Mouse (Mus musculus): ENCODE measurements around the gene Lrrc8e. TPM values are rescaled to one million over a fixed set of nuclear protein-coding genes. Genes with fewer than 3 reads are reported as not detected.

Lrrc8e gene
- polyA plus RNA-seq, 1 experiment from 2014 or later: 6.7 TPM

DNA sequence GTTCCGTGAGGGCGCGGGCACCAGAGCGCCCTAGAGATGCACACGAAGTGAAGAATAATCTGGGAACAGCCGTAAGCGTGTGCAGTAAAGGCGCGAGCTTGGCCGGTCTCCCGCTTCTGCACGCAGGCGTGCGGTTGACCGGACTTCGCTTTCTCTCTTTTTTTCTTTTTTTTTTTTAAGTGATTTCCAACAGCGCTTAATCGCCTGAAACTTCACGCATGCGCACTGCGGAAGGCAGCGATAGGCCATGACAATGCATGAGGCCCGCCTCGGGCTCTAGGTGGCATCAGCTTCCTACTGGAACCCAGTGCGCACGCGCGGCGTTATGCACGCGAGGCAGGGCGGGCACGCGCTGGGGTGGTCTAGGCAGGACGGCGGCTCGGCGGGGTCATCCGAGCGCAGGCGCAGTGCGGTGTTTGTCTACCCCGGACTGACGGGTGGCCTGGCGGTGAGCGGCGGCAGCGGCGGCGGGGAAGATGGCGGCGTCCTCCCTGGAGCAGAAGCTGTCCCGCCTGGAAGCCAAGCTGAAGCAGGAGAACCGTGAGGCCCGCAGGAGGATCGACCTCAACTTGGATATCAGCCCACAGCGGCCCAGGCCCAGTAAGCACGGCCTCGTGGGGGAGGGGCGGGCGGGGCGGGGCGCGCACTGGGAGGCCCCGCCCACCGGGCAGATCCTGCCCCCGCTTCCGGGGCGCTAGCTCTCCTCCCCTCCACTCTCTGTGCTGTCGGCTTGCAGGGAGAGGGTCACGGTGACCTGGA lies 12.0 kb downstream of the Lrrc8e start, which contains the start of the genes Map2k7 and Gm49320:
Map2k7 (plus strand) TSS at position 307 of the 759 bp plus-strand sequence.
Gm49320 (plus strand) TSS at position 432 of the 759 bp plus-strand sequence.
- peak within 1 kb of the TSS; percentile 85 for H3K4me2 ChIP-seq (ENCODE audit: low read depth, low read length)
- peaks cover 20% of the 10 kb centered on the region for H3K4me1 ChIP-seq (replicated peaks; ENCODE audit: control insufficient read depth, insufficient read depth, low read length)
- H3K9me3 ChIP-seq (ENCODE audit: control insufficient read depth, low read length): no peaks in the 10 kb centered on the region
- peak within 1 kb of the TSS; percentile 85 for H3K9ac ChIP-seq (ENCODE audit: low read length)
- H3K27ac ChIP-seq (ENCODE audit: low read length): peak within 1 kb of the TSS; percentile 95
- no peaks in the 10 kb centered on the region for H3K27me3 ChIP-seq (ENCODE audit: control insufficient read depth, insufficient read depth, low read depth, low read length)
- peak; percentile 96 for ATAC-seq (ENCODE audit: low read depth)
- WGBS: 0% methylated on average over 54 of the region's 71 CpGs
- H3K4me3 ChIP-seq (ENCODE audit: low read length): peak within 1 kb of the TSS; percentile 80
- peaks cover 5% of the 10 kb centered on the region for H3K36me3 ChIP-seq (ENCODE audit: control insufficient read depth, insufficient read depth, low read length)

DNA sequence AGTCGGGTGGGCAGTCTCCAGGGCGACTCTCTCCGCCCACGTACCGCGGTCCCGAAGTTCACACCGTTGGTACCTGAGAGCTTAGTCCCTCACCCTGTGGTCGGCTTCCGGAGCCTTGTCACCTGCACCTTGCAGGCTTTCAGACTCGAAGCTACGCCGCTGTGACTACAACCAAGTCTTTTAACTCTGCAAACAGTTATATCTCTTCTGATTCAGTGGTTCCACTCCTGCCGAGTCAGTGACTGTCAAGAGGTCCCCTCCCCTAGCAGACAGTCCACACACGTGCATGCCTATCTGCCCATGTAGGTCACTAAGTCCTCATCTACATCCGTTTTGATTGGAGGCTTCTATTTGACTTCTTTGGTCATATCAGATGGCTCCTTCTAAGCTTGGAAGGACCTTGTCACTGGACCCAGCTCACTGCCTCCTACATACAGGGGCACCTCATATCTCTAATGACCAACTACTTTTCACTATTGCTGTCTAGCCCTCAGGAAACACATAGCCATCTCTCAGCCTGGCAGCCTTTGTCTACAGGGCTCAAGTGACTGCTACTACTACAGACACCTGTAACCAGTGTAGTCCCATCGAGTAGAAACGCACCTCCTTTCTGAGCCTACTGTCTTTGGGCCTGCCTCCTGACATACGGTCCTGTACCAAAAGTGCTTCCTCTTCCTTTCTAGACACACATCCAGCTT lies 12.7 kb downstream of the Lrrc8e start:
- WGBS: 9% methylated on average over 19 of the region's 19 CpGs
- H3K4me1 ChIP-seq (replicated peaks; ENCODE audit: control insufficient read depth, insufficient read depth, low read length): peaks cover 20% of the 10 kb centered on the region
- H3K9me3 ChIP-seq (ENCODE audit: control insufficient read depth, low read length): no peaks in the 10 kb centered on the region
- ATAC-seq (ENCODE audit: low read depth): peak; percentile 10
- H3K27ac ChIP-seq (ENCODE audit: low read length): peak overlapping the region; percentile 88; the same call in 1 of the 2 replicates
- no peaks in the 10 kb centered on the region for H3K27me3 ChIP-seq (ENCODE audit: control insufficient read depth, insufficient read depth, low read depth, low read length)
- H3K9ac ChIP-seq (ENCODE audit: low read length): peak overlapping the region; percentile 85
- H3K4me2 ChIP-seq (ENCODE audit: low read depth, low read length): peak overlapping the region; percentile 85
- H3K36me3 ChIP-seq (ENCODE audit: control insufficient read depth, insufficient read depth, low read length): peaks cover 13% of the 10 kb centered on the region
- H3K4me3 ChIP-seq (ENCODE audit: low read length): peak overlapping the region; percentile 80

DNA sequence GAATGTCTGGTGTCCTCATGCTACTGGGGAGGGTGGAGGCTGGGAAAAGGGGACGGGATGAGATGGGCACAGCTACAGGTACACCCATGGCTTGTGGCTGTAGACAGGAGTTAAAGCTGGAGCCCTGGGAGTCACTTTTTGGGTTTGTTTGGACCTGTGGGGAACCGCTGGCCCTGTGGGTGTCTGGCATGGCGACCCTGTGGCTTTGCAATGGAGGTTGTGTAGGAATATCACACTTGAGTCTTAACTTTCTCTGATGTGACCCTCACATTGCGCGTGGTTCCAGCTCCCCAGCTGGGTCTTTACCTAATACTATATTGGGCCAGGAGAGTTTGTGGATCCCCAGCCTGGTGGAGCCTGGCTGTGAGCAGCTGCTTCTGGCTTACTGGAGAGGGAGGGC lies 18.4 kb downstream of the Lrrc8e start:
- Histone ChIP-seq H3K27ac (ENCODE audit: low read length) (no peak overlapping the region), H3K9ac (ENCODE audit: low read length) (no peak overlapping the region), H3K4me3 (ENCODE audit: low read length) (no peak overlapping the region), H3K4me1 (replicated peaks; ENCODE audit: control insufficient read depth, insufficient read depth, low read length) (peaks cover 12% of the 10 kb centered on the region), H3K9me3 (ENCODE audit: control insufficient read depth, low read length) (no peaks in the 10 kb centered on the region), H3K4me2 (ENCODE audit: low read depth, low read length) (no peak overlapping the region), H3K36me3 (ENCODE audit: control insufficient read depth, insufficient read depth, low read length) (peaks cover 32% of the 10 kb centered on the region), H3K27me3 (ENCODE audit: control insufficient read depth, insufficient read depth, low read depth, low read length) (no peaks in the 10 kb centered on the region)
- no peak for ATAC-seq (ENCODE audit: low read depth)
- 95% methylated on average over 5 of the region's 5 CpGs for WGBS

DNA sequence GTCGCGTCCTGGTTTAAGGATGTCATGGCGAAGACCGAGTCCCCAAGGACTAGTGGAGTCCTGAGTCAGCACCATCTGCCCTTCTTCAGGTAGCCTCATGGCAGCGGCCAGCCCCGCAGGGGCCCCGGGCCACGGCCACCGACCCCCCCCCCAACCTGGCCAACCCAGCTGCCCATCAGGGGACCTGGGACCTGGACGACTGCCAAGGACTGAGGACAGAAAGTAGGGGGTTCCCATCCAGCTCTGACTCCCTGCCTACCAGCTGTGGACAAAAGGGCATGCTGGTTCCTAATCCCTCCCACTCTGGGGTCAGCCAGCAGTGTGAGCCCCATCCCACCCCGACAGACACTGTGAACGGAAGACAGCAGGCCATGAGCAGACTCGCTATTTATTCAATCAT lies 19.1 kb downstream of the Lrrc8e start:
- Histone ChIP-seq H3K4me3 (ENCODE audit: low read length) (no peak overlapping the region), H3K36me3 (ENCODE audit: control insufficient read depth, insufficient read depth, low read length) (peaks cover 32% of the 10 kb centered on the region), H3K9ac (ENCODE audit: low read length) (no peak overlapping the region), H3K27me3 (ENCODE audit: control insufficient read depth, insufficient read depth, low read depth, low read length) (no peaks in the 10 kb centered on the region), H3K4me1 (replicated peaks; ENCODE audit: control insufficient read depth, insufficient read depth, low read length) (peaks cover 8% of the 10 kb centered on the region), H3K27ac (ENCODE audit: low read length) (no peak overlapping the region), H3K9me3 (ENCODE audit: control insufficient read depth, low read length) (no peaks in the 10 kb centered on the region), H3K4me2 (ENCODE audit: low read depth, low read length) (no peak overlapping the region)
- no peak for ATAC-seq (ENCODE audit: low read depth)
- WGBS: 93% methylated on average over 11 of the region's 13 CpGs

DNA sequence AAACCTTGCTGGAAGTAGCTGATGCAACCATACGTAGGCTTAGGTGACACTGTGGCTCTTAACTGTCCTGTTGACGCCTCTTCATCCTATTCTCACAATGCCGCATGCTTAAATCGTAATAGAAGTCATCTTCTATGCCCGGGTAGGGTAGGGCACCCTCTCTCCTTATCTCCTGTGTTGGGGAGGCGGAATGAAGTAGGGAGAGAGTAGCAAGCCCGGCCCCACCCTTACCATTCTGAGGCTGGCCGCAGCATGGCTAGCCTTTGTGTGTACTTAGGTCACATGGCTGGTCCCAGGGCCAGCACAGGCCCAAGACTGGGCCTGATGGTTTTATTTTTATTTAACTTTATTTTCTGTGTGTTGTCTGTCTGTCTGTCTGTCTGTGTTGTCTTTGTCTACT lies 20.6 kb downstream of the Lrrc8e start:
- WGBS: 84% methylated on average over 8 of the region's 8 CpGs
- H3K9ac ChIP-seq (ENCODE audit: low read length): no peak overlapping the region
- H3K27ac ChIP-seq (ENCODE audit: low read length): no peak overlapping the region
- no peaks in the 10 kb centered on the region for H3K9me3 ChIP-seq (ENCODE audit: control insufficient read depth, low read length)
- H3K36me3 ChIP-seq (ENCODE audit: control insufficient read depth, insufficient read depth, low read length): peaks cover 32% of the 10 kb centered on the region
- no peak overlapping the region for H3K4me3 ChIP-seq (ENCODE audit: low read length)
- no peak overlapping the region for H3K4me2 ChIP-seq (ENCODE audit: low read depth, low read length)
- H3K27me3 ChIP-seq (ENCODE audit: control insufficient read depth, insufficient read depth, low read depth, low read length): no peaks in the 10 kb centered on the region
- peaks cover 6% of the 10 kb centered on the region; the same call in 1 of the 2 replicates for H3K4me1 ChIP-seq (replicated peaks; ENCODE audit: control insufficient read depth, insufficient read depth, low read length)
- no peak for ATAC-seq (ENCODE audit: low read depth)

DNA sequence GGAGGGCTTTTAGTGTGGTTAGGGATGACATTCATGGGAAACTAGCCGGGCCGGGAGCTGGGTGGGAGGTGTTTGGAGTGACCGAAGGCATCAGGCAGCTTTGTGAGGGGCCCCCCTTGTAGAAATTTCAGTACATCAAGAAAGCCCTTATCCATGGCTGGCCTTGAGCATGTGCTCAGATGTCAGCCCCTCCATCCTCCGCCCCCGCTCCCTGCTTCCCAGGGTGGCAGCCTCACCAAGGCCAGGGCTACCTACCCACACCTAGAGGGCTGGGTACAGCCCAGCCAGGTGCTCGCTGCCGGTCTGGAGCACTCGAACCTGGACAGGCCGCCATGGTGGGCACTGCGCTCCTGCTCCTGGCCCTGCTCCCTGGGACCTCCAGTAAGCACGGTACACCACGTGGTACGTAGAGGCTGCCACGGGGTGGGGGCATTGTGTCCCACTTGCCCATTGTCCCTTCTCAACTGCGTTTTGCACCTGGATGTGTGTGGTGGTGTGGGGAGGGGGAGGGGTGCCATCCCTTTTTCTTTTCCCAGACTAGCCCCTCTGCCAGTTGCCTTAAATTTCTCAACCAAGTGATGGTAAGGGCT lies 21.4 kb downstream of the Lrrc8e start, which contains the start of gene Tgfbr3l:
Tgfbr3l (plus strand) TSS at position 264 of the 590 bp plus-strand sequence.
- Histone ChIP-seq H3K27me3 (ENCODE audit: control insufficient read depth, insufficient read depth, low read depth, low read length) (no peaks in the 10 kb centered on the region), H3K36me3 (ENCODE audit: control insufficient read depth, insufficient read depth, low read length) (peaks cover 32% of the 10 kb centered on the region), H3K9ac (ENCODE audit: low read length) (no peak within 1 kb of the TSS), H3K4me3 (ENCODE audit: low read length) (no peak within 1 kb of the TSS), H3K4me2 (ENCODE audit: low read depth, low read length) (no peak within 1 kb of the TSS), H3K4me1 (replicated peaks; ENCODE audit: control insufficient read depth, insufficient read depth, low read length) (peaks cover 10% of the 10 kb centered on the region; the same call in 1 of the 2 replicates), H3K9me3 (ENCODE audit: control insufficient read depth, low read length) (no peaks in the 10 kb centered on the region), H3K27ac (ENCODE audit: low read length) (no peak within 1 kb of the TSS)
- WGBS: 76% methylated on average over 15 of the region's 15 CpGs
- no peak for ATAC-seq (ENCODE audit: low read depth)

DNA sequence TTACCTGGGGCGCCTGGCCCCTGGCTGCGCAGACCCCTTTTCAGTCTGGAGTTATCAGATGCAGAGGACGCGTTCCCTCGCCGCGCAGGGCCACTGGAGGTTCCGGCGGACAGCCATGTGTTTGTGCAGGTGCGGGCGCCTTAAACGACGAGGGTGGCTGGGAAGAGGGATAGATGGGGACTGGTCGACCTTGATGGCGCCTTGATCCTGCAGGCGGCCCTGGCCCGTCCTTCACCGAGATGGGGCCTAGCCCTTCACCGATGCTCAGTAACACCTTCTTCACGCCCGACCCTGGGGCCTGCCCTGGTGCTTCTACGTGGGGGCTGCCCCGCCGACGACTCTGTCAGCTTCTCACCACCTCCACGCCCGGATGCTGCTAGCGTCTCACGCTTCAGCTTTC lies 22.6 kb downstream of the Lrrc8e start:
- H3K9ac ChIP-seq (ENCODE audit: low read length): no peak overlapping the region
- H3K27me3 ChIP-seq (ENCODE audit: control insufficient read depth, insufficient read depth, low read depth, low read length): no peaks in the 10 kb centered on the region
- no peak overlapping the region for H3K4me3 ChIP-seq (ENCODE audit: low read length)
- no peak overlapping the region for H3K4me2 ChIP-seq (ENCODE audit: low read depth, low read length)
- WGBS: 21% methylated on average over 29 of the region's 29 CpGs
- peaks cover 21% of the 10 kb centered on the region for H3K36me3 ChIP-seq (ENCODE audit: control insufficient read depth, insufficient read depth, low read length)
- peaks cover 17% of the 10 kb centered on the region for H3K4me1 ChIP-seq (replicated peaks; ENCODE audit: control insufficient read depth, insufficient read depth, low read length)
- ATAC-seq (ENCODE audit: low read depth): no peak
- H3K27ac ChIP-seq (ENCODE audit: low read length): no peak overlapping the region
- no peaks in the 10 kb centered on the region for H3K9me3 ChIP-seq (ENCODE audit: control insufficient read depth, low read length)

DNA sequence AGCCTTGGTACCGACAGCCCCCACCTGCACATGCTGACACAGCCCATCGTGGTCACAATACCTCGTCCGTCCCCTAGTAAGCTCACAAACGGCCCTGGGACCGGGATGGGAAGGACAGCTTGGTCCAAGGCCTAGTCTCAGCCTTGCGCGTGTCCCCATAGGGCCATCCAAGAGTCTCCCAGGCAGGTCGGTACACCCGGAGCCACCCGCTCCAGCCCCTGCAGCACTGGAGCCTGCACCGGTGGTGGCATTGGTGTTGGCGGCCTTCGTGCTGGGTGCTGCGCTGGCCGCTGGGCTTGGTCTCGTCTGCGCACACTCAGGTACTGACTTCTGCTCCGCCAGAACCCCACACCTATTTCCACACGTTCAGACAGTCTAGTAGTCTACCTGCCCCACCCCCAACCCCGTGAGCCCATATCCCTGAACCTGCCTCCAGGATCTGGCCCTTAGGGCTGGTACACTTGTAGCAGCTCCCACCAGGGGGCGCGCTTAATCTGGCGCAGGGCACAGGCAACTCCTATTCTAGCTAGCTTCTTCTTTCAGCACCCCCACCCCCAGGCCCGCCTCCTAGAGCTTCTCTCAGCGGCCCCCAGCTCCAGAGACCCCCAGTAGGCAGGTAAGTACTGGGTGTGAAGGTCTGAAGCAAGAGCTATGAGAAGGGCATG lies 23.8 kb downstream of the Lrrc8e start:
- H3K9me3 ChIP-seq (ENCODE audit: control insufficient read depth, low read length): no peaks in the 10 kb centered on the region
- no peak overlapping the region for H3K4me3 ChIP-seq (ENCODE audit: low read length)
- no peaks in the 10 kb centered on the region for H3K27me3 ChIP-seq (ENCODE audit: control insufficient read depth, insufficient read depth, low read depth, low read length)
- H3K4me1 ChIP-seq (replicated peaks; ENCODE audit: control insufficient read depth, insufficient read depth, low read length): peaks cover 18% of the 10 kb centered on the region
- peak; percentile 16; the same call in 1 of the 2 replicates for ATAC-seq (ENCODE audit: low read depth)
- H3K27ac ChIP-seq (ENCODE audit: low read length): no peak overlapping the region
- H3K36me3 ChIP-seq (ENCODE audit: control insufficient read depth, insufficient read depth, low read length): peaks cover 12% of the 10 kb centered on the region
- 37% methylated on average over 26 of the region's 26 CpGs for WGBS
- no peak overlapping the region for H3K4me2 ChIP-seq (ENCODE audit: low read depth, low read length)
- H3K9ac ChIP-seq (ENCODE audit: low read length): no peak overlapping the region
